Mouse (Mus musculus): ENCODE measurements around the gene Ptprf. TPM values are rescaled to one million over a fixed set of nuclear protein-coding genes. Genes with fewer than 3 reads are reported as not detected.

The Ptprf gene
- total RNA-seq, 2 experiments from 2014 or later: 229 to 232 TPM

DNA sequence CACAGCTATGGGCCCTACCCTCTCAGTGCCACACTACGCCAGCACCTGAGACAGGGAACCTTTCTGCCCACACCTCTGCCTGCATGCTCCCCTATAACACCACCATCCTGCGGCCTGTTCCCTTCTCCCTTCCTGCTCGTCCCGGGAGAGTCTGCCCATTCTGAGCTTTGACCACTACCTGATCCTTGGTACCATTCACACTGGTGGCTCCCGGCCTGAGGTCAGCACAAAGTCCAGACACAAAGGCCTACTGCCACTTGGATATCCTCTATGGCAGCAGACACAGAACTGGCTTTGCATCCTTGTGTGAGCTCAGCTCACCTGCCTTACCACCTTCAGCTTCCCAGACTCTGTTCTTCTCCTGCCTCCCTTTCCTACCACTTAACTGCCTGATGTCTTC, 72.7 kb downstream of the Ptprf start:
- DNase-seq: no peak
- intact Hi-C loops (cut with DNase I): loop anchor here (5.0 kb wide), 1 partner anchor 74 kb away; the partner anchor contains the start of gene Ptprf

DNA sequence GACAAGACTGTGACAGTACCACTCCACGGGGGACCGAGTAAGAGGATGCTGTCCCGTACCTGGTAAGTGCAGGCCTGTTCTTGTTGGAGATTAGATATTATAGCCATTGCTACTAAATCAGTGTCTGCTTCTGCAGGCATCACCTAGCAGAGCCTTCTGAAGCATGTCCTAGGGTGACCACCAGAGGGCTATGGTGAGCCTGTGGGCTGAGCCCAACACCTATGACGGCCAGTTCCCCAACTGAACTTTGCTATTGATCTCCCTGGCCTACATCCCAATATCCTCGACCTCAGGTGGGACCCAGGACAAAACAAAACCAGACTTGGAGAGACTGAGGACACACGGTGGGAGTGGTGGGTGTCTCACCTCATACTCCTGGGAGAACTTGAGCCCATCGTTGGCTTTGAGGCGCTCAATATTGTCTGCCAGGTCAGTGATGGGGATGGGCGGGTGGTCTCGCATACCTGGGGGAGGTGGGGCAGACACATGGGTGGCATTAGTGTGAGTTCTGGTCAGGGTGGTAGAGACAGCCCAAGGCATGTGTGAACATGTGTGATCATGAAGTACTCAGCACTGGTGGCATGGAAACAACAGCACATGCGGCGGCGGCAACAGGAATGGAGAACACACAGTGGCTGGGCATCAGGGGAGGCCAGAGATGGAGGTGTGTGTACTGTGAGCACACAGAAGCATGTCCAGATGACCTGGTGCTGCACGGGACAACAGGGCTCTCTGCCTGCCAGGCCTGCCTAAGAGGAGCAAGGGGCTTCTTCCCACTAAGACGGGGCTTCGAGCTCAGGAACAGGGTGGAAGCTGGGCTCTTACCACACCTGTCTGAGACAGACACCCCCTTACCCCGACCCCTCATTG, 74.2 kb downstream of the Ptprf start:
- DNase-seq: peak; percentile 71
- intact Hi-C loops (cut with DNase I): loop anchor here (5.0 kb wide), 1 partner anchor 75 kb away; the partner anchor contains the start of gene Ptprf

DNA sequence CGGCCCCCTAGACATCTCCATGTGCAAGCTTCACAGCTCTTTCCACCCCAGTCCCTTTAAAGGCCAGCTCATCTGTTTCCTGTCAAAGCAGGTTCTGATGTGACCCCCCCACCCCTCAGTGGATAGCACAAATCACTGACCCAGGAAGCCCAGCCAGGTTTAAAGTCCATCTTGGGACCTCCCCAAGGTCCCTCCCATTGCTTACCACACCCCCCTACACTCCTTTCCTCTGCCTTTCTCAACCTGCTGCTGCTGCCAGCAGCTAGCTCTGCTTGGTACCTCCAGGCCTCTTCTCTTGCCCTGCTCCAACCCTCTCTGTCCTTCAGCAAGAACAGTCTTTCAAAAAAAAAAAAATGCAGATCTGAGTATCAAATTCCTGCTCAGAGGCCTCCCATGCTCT, 76.3 kb downstream of the Ptprf start:
- intact Hi-C loops (cut with DNase I): loop anchor here (5.0 kb wide), 1 partner anchor 77 kb away; the partner anchor contains the start of gene Ptprf
- DNase-seq: no peak

DNA sequence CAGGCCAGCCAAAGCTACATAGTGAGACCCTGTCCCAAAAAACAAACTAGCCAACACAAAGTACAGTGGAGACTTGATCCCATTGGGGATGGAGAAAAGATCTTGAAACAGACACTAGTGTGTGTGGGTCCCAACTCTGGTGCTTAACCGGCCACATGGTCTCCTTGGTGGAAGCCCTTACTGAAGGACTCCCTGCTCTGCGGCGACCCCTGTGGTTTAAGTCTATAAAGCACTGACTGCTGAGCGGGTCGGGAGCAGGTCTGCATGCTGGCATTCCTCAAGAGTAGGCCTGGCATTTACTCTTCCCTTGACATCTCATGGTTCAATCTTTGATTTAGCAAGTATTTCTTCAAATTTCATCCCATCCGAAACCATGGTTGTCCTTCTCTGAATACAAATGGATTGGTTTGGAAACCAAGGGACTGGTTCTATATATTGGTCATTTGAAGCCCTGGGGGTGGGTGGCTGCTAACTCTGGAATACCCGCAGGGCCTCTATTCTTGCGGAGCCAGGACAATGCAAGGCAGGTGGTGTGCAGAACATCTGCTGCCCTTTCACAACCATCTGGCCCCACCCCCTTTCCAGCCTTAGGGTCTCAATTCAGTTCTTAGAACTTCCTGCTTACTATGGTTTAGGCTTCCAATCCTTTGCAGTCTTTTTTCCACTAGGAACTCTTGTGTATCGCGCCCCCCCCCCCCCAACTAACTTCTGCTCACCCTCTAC, 84.1 kb downstream of the Ptprf start:
- intact Hi-C loops (cut with DNase I): no loop called here
- DNase-seq: peak; percentile 25

DNA sequence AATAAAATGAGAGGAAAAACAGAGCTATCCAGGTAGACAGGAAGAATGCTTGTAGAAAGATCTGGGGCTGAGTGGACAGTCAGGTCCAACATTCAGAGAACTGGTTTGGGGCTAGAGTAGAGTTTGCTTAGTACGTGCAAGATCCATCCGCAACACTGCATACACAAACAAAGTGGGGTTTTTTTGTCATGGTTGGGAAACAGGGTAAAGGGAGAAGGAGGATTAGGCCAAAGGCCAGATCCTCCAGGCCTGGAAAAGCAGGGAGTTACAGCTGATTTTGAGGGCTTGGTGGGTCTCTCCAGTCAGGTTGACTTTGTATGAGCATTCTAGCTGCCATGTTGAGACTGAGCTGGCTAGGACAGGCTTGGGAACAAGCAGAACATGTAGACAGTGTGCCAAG, 85.3 kb downstream of the Ptprf start:
- intact Hi-C loops (cut with DNase I): no loop called here
- no peak for DNase-seq

DNA sequence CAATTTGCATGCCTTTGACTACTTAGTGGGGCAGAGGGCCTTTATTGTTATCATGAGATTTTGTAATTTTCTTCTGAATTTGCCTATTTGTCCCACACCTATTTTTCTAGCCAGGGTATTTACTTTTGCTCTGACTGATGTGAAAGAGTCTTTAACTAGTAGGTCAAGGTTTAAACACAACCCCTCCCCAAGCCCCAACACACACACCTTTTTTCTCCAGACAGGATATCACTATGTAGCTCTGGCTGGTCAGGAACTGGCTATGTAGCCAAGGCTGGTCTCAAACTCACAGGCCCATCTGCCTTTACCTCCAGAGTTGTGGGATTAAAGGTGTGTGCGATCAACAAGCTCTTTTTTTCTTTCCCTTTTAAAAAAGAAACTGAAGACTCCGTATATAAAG, 92.1 kb downstream of the Ptprf start:
- intact Hi-C loops (cut with DNase I): no loop called here
- DNase-seq: no peak

DNA sequence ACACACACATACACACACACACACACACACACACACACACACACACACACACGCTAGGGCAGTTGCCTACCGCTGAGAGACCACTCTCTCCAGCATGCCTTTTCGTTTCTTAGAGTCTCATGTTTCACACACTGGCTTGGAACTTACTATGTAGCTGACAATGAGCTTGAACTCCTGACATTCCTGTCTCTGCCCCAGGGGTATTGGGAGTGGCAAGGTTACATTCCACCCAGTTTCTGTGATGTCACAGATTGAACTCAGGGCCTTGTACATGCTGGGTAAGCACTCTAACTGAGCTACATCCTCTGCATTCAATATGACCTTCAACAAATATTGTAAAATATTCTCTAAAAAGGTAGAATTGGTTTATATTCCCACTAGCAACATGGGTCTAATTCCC, 92.6 kb downstream of the Ptprf start:
- DNase-seq: no peak
- intact Hi-C loops (cut with DNase I): no loop called here

DNA sequence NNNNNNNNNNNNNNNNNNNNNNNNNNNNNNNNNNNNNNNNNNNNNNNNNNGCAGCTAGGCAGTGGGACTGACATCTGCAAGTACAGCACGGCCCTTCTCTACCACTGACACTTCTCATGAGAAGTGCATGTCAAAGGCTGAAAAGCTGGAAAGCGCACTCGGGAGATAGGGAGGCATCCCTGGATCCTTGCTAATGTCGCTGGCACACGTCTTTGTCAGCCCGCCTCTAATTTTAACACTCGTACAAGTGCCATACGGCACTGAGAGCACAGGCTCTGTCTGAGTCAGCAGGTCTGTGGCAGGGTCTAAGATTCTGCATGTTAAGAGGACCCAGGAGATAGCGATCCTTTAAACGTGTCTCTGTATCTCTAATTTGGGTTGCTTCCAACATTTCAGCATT, 95.0 kb downstream of the Ptprf start:
- no peak for DNase-seq

DNA sequence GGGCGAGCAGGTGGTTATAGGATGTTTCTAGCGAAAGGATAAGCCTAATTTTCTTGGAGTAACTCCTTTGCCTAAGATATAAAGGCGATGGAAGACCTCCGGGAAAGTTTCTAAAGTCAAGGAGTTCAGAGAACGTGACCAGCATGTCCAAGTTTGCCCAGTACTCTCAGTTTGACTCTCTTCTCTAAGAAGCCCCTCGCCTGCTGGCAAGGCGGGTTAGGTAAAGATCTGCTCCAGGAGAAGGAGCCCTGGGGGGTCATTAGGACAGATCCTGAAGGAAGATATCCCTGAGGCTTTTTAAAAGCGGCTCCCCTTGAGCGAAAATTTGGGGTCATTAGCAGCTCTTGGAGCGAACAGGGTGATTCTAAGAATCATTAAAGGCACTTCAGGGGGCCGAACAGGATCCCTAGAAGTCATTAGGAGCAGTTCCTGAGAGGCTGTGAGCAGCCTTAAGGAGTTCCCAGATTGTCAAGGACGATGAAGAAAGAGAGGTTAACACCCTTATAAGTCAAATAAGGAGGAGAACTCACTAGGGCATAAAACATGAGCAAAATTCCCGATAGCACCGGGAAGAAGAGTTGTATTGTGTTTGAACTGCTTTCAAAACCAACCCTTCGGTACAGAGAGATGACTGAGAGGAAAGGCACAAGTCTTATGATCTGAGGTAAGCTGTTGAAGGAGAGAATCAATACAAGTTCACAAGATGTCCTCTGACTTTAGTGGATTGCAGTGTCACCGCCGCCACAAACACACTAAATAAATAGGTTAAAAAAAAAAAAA, 110.7 kb downstream of the Ptprf start:
- intact Hi-C loops (cut with DNase I): no loop called here
- peak; percentile 12 for DNase-seq

More for the DNA sequence above, 95.0 kb downstream of the Ptprf start:
- intact Hi-C loops (cut with DNase I): no loop called here

DNA sequence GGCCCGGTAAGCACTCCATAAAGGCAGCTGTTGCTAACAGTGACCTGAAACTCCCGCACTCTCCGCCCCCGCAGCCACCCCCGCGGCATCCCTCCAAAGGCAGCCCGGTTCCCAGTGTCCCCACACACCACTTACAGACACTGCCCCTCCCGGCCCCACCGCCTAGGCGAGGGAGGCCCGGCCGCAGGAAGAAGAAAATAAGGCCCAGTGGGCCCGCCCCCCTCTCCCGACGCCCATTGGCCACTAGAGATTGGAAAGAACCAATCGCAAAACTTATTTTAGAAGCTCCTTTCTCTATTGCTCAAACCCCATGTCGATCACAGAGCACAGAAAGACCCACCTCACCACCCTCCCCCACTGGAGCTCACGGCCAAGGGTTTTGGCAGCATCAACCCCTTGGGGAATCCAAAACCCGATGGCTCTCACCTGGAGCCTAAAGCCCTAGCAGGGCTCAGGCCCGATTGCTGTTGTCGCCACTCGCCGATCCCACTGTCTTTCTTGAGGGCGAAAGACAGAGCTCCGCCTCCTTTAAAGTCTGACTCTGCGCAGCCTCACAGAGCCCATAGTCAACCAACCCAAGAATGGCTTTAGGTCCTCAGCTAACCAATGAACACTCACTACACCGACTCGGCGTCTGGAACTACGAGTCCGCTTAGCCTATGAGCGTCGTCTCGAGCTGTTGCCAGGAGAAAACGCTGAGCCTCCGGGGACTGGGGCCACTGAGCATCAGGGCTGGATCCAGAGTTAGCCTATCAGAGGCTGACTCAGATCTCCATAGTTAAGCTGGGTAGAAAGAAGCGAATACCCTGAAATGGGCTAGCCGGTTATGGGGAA, 111.5 kb downstream of the Ptprf start, which contains the start of gene Kdm4a:
Kdm4a (minus strand) TSS at position 577 of the 834 bp plus-strand sequence.
- peak; percentile 96 for DNase-seq
- intact Hi-C loops (cut with DNase I): no loop called here

DNA sequence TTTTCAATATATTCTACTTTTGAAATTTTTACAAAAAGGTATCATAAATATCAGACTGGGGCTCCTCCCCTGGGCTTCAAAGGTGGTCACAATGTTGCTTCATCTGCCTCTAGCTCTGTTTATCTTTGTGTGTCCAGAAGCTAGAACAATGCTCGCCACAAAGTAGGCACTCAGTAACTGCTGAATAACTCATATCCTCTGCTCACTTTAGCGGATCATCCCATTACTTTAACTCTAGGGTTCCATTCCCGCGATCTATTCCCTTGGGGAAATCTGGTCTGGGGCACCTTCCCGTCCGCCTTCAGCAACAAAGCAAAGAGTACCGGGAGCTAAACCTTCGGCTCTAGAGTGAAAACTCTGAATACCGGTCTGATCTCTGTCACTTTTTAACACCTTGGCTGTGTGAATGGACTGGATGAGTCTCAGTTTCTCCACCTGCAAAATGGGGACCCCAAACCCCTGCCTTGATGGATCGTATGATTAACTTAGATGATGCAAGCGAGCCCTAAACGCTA, 112.2 kb downstream of the Ptprf start:
- intact Hi-C loops (cut with DNase I): no loop called here
- DNase-seq: no peak

DNA sequence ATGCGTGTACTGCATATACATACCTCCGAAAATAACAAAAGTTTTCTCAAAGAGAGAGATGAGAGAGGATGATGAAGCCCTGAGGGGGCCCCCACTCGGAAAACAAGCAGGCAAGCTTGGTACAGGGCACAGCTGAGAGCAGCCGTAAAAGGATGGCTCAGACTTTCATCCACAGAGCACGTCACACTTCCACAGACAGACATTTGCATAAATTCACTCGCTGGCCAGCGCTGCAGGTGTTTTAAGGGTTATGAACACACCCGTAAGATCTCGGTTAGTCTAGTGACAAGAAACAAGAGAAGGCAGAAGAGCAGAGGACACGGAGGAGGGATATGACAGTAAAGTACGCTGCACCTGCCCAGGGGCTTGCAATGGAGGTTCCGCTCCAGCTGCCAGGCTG, 118.7 kb downstream of the Ptprf start:
- intact Hi-C loops (cut with DNase I): no loop called here
- DNase-seq: no peak

DNA sequence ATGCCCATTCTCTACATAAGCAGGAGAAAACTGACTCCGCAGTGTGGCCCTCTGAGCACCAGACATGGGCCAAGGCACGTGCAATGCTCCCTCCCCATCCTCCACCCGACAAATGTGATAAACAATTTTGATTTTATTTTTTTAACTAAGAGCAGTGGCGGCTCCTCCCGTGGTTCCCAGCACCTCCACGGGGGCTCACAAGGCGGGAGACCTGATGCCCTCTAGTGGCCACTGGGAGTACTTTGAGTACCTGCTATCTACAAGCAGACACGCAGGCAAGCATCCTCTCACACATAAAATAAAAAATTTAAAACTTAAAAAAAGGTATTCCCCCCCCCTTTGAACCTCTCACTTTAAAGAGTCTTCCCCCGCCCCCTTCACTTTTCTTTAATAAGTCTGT, 120.2 kb downstream of the Ptprf start:
- no peak for DNase-seq
- intact Hi-C loops (cut with DNase I): no loop called here

DNA sequence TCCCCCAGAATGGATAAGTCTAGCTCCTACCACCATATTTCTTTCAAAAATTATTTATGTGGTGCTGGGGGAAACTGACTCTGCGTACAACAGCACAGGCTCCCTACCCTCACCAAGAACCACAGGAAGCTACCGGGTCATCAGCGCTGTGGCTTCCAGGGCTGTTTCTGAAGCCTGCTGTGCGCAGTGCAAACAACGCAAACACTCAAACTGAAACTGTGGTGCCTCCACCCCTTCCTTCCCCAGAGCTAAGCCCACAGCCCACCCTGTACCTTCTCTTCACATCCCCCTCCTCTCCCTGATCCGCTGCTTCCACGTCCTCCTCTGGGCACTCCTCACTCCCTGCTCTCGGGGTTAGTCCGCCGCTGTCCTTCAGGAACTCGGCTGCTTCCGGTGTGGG, 129.1 kb downstream of the Ptprf start:
- intact Hi-C loops (cut with DNase I): no loop called here
- DNase-seq: no peak

Small RNAs within 50 kb of the gene (microRNA-seq; reads per million reads assigned to microRNA genes)
- gene Mir7226: 3.3 reads per million, percentile 4 among the genes with 10 or more reads in this experiment

Other genes with a start within 250 kb of the Ptprf start
- gene St3gal3, start 156.5 kb downstream of the Ptprf start, total RNA-seq (2021): 10 to 100 TPM; 36.7 to 38.7 TPM
- gene Kdm4a, start 111.4 kb downstream of the Ptprf start, total RNA-seq (2021): 10 to 100 TPM; 88.8 to 91.8 TPM
- 10 to 100 TPM; 43.3 to 48.3 TPM for gene Szt2, start 117.9 kb upstream of the Ptprf start, total RNA-seq (2021)
- gene Med8, start 117.9 kb upstream of the Ptprf start, total RNA-seq (2021): 10 to 100 TPM; 75.7 to 77.6 TPM
- 10 to 100 TPM; 17.0 to 17.9 TPM for gene Elovl1, start 136.7 kb upstream of the Ptprf start, total RNA-seq (2021)
- 10 to 100 TPM in 1 of 2 experiments, 1 to 10 TPM in 1; 8.2 to 11.2 TPM for gene Cdc20, start 145.9 kb upstream of the Ptprf start, total RNA-seq (2021)
- not detected for gene Mpl, start 166.1 kb upstream of the Ptprf start, total RNA-seq (2021)
- 10 to 100 TPM; 14.4 to 15.2 TPM for gene Tie1, start 198.7 kb upstream of the Ptprf start, total RNA-seq (2021)
- gene 2610528J11Rik, start 235.6 kb upstream of the Ptprf start, total RNA-seq (2021): under 1 TPM in 1 of 2 experiments, not detected in 1; 0.38 TPM